Mouse (Mus musculus): ENCODE measurements at regions not wholly inside any gene's neighbourhood (a gene's known extent, or its start where the extent isn't known, plus 50 kb on each side); places are given as distances from the start of the nearest gene placed in this dataset. TPM values are rescaled to one million over a fixed set of nuclear protein-coding genes. Genes with fewer than 3 reads are reported as not detected.

- Histone ChIP-seq H3K9ac (ENCODE audit: low read depth, low read length) (no peak overlapping the region), H3K4me1 (replicated peaks; ENCODE audit: insufficient read depth, low read length) (no peaks in the 10 kb centered on the region), H3K4me3 (replicated peaks; ENCODE audit: low read depth, low read length) (no peak overlapping the region), H3K27me3 (ENCODE audit: insufficient read depth, low read length) (no peaks in the 10 kb centered on the region), H3K4me2 (ENCODE audit: low read length) (no peak overlapping the region), H3K36me3 (ENCODE audit: insufficient read depth, low read length) (no peaks in the 10 kb centered on the region), H3K9me3 (replicated peaks; ENCODE audit: low read length) (no peaks in the 10 kb centered on the region), H3K27ac (no peak overlapping the region)
- ATAC-seq (replicated peaks; ENCODE audit: low FRiP score, low read depth): peak; percentile 69; the same call in 1 of the 2 replicates
- 80% methylated on average over 1 of the region's 1 CpGs for WGBS
- TF ChIP-seq CTCF (IDR thresholded peaks at IDR 0.05; ENCODE audit: low read depth): no peak
- peak; percentile 12 for DNase-seq (ENCODE audit: low spot score)
Observed at GRCm38 (mm10) chr11:16683538-16683937, 68.5 kb upstream of the Egfr start.

DNA sequence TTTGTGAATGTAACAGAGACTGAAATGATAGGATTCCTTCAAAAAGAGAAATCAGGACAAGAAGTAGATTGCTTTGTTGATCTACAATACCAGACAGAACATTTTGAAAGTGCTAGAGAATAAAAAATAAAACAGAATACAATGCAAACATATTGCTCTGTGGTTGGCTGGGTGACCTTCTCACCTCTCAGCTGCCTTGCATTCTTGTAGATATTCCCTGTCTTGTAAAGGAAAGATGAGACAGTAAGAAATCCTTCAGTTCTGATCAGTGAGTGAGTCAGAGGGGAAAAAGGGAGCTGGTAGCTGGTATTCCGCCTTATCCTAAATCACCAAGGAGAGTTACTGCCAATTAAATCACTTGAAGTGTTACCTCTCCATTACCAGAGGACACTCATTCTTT is 56.4 kb upstream of the Egfr start:
- ATAC-seq (replicated peaks; ENCODE audit: low FRiP score, low read depth): no peak
- 58% methylated on average over 1 of the region's 1 CpGs for WGBS
- no peaks in the 10 kb centered on the region for H3K27me3 ChIP-seq (ENCODE audit: insufficient read depth, low read length)
- H3K4me2 ChIP-seq (ENCODE audit: low read length): no peak overlapping the region
- peak; percentile 15 for DNase-seq (ENCODE audit: low spot score)
- no peaks in the 10 kb centered on the region for H3K9me3 ChIP-seq (replicated peaks; ENCODE audit: low read length)
- no peaks in the 10 kb centered on the region for H3K36me3 ChIP-seq (ENCODE audit: insufficient read depth, low read length)
- no peak overlapping the region for H3K4me3 ChIP-seq (replicated peaks; ENCODE audit: low read depth, low read length)
- no peaks in the 10 kb centered on the region for H3K4me1 ChIP-seq (replicated peaks; ENCODE audit: insufficient read depth, low read length)
- no peak overlapping the region for H3K9ac ChIP-seq (ENCODE audit: low read depth, low read length)
- TF ChIP-seq CTCF (IDR thresholded peaks at IDR 0.05; ENCODE audit: low read depth): no peak
- H3K27ac ChIP-seq: no peak overlapping the region

DNA sequence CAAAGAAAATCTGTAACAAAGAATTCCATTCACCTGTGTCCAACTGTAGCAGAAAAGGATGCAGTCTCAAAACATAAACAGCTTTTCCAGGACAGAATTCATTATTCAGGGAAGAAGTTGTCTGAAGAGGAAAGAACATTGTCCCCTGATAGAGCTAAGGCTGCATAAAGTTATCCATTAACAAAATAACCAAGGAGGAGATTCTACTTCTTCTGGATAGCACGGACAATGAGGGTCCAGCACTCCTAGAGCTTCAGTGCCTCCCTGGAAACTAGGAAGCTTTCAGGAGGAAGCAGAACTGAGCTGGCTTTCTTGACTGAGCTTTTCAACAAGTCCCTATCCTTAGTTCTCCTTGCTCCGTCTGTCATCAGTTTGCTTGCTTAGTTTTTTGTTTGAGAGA is 55.2 kb upstream of the Egfr start:
- ATAC-seq (replicated peaks; ENCODE audit: low FRiP score, low read depth): no peak
- Histone ChIP-seq H3K4me2 (ENCODE audit: low read length) (no peak overlapping the region), H3K27ac (no peak overlapping the region), H3K9me3 (replicated peaks; ENCODE audit: low read length) (no peaks in the 10 kb centered on the region), H3K9ac (ENCODE audit: low read depth, low read length) (no peak overlapping the region), H3K36me3 (ENCODE audit: insufficient read depth, low read length) (no peaks in the 10 kb centered on the region), H3K27me3 (ENCODE audit: insufficient read depth, low read length) (no peaks in the 10 kb centered on the region), H3K4me3 (replicated peaks; ENCODE audit: low read depth, low read length) (no peak overlapping the region), H3K4me1 (replicated peaks; ENCODE audit: insufficient read depth, low read length) (no peaks in the 10 kb centered on the region)
- DNase-seq (ENCODE audit: low spot score): no peak
- TF ChIP-seq CTCF (IDR thresholded peaks at IDR 0.05; ENCODE audit: low read depth): no peak
- 89% methylated on average over 2 of the region's 2 CpGs for WGBS

DNA sequence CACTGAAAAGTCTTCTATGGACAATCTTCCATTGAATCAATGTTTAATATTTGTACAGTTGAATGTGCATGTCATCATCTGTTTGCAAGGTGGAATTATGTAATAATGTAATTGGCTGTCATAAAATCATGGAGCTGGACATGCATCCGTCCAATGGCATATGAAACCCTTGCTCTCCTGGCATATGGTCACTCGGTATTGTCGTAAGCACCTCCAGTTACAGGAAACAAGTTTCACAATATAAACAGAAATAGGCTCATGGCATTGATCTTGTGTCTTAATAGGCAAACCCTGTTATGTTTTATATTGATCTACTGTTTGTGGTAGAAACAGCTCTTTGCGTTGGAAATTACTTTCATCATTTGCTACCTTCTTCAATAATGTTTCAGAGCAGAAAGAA is 50.2 kb upstream of the Egfr start:
- H3K4me1 ChIP-seq (replicated peaks; ENCODE audit: insufficient read depth, low read length): no peaks in the 10 kb centered on the region
- no peaks in the 10 kb centered on the region for H3K27me3 ChIP-seq (ENCODE audit: insufficient read depth, low read length)
- DNase-seq (ENCODE audit: low spot score): no peak
- H3K27ac ChIP-seq: no peak overlapping the region
- no peaks in the 10 kb centered on the region for H3K9me3 ChIP-seq (replicated peaks; ENCODE audit: low read length)
- H3K9ac ChIP-seq (ENCODE audit: low read depth, low read length): no peak overlapping the region
- 90% methylated on average over 4 of the region's 4 CpGs for WGBS
- no peak overlapping the region for H3K4me3 ChIP-seq (replicated peaks; ENCODE audit: low read depth, low read length)
- no peaks in the 10 kb centered on the region for H3K36me3 ChIP-seq (ENCODE audit: insufficient read depth, low read length)
- no peak for TF ChIP-seq CTCF (IDR thresholded peaks at IDR 0.05; ENCODE audit: low read depth)
- no peak for ATAC-seq (replicated peaks; ENCODE audit: low FRiP score, low read depth)
- H3K4me2 ChIP-seq (ENCODE audit: low read length): no peak overlapping the region

Small RNA genes in the stretch of these regions (microRNA-seq; reads per million reads assigned to microRNA genes)
- not detected for gene Gm24714

Data from kidney, postnatal 0 days (tissue).